Mouse (Mus musculus): ENCODE data around the gene Dbx2.

DNA sequence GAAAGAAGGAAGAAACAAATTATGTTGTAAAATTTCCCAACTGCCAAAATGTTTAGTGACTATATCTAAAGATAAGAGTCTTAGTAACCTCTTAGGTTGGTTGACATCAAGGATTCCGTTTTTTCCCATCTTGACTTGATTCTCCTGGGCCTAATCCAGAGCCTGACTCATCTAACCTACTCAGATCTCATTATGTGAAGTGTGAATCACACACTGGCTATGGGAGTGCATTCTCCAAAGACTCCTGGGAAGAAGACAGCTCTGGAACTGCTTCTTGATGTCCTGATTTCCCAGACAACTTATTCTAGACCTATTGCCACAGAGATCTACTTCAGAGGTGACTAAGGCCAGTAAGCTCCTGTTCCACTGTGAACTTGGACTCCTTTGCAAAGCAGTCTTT, 43.2 kb downstream of the Dbx2 start:
- TF ChIP-seq GATA1 (IDR thresholded peaks at IDR 0.05; ENCODE audit: borderline replicate concordance, low read length), result no peak
- TF ChIP-seq FLI1 (IDR thresholded peaks at IDR 0.05; ENCODE audit: low read length), result no peak

Measured in megakaryocyte, embryonic 14.5 days (primary cell).